Mouse (Mus musculus): ENCODE data around the gene Map3k4. TPM values are rescaled to one million over a fixed set of nuclear protein-coding genes. Genes with fewer than 3 reads are reported as not detected.

Map3k4 gene
- total and polyA plus RNA-seq, 3 experiments, result 12.7 to 22.6 (median 20.9) TPM

- dilution Hi-C loops (cut with MboI; ENCODE audit: extremely low pct_ligation_motif_present, extremely low pct_unique_long_range_greater_than_20kb, low sequenced_read_pairs) (no loop called here), in situ Hi-C loops (cut with MboI; ENCODE audit: low pct_ligation_motif_present, low pct_unique_long_range_greater_than_20kb, low sequenced_read_pairs) (no loop called here)
Observed at GRCm38 (mm10) chr17:12288871-12289270, 29.7 kb downstream of the Map3k4 start.

GRCm38 (mm10) chr17:12279810-12280209 is 38.8 kb downstream of the Map3k4 start:
- H3K36me3 ChIP-seq (replicated peaks in 1 of 2; ENCODE audit: control insufficient read depth in 1 of 2, insufficient read depth in 1 of 2, low read length in 1 of 2), result peaks cover 6 to 44% of the 10 kb centered on the region in 2 experiments
- dilution Hi-C loops (cut with MboI; ENCODE audit: extremely low pct_ligation_motif_present, extremely low pct_unique_long_range_greater_than_20kb, low sequenced_read_pairs), result no loop called here

More at GRCm38 (mm10) chr17:12288871-12289270, 29.7 kb downstream of the Map3k4 start:
- H3K9ac ChIP-seq (ENCODE audit: insufficient read depth, low read depth), result no peak overlapping the region
- TF ChIP-seq HCFC1 (IDR thresholded peaks at IDR 0.05; ENCODE audit: low read depth, low read length), result no peak
- TF ChIP-seq BHLHE40 (IDR thresholded peaks at IDR 0.05; ENCODE audit: low read depth, low read length), result no peak
- TF ChIP-seq IRF4 (IDR thresholded peaks at IDR 0.05; ENCODE audit: low read depth, low read length), result no peak
- H3K36me3 ChIP-seq (replicated peaks in 1 of 2; ENCODE audit: control insufficient read depth in 1 of 2, insufficient read depth in 1 of 2, low read length in 1 of 2), result peaks cover 3 to 10% of the 10 kb centered on the region in 2 experiments
- H3K4me1 ChIP-seq (ENCODE audit: control insufficient read depth in 1 of 2, insufficient read depth in 2 of 2), result no peaks in the 10 kb centered on the region
- no peak overlapping the region for H3K27ac ChIP-seq (ENCODE audit: insufficient read depth, low read depth)
- H3K4me3 ChIP-seq (replicated peaks in 1 of 3; ENCODE audit: low read depth in 2 of 3, low read length in 2 of 3, poor library complexity in 1 of 3), result no peak overlapping the region
- H3K4me2 ChIP-seq (ENCODE audit: insufficient read depth, low read depth, poor library complexity, severe bottlenecking), result no peak overlapping the region
- DNase-seq (ENCODE audit: extremely low read depth), result no peak
- no peaks in the 10 kb centered on the region for H3K79me2 ChIP-seq (replicated peaks; ENCODE audit: control insufficient read depth, extremely low read depth, insufficient read depth, poor library complexity, severe bottlenecking)
- no peaks in the 10 kb centered on the region for H3K27me3 ChIP-seq (replicated peaks)
- peaks cover 5% of the 10 kb centered on the region for H3K9me3 ChIP-seq (replicated peaks; ENCODE audit: low read length)

GRCm38 (mm10) chr17:12278073-12278472 is 40.5 kb downstream of the Map3k4 start:
- no peak overlapping the region for H3K4me2 ChIP-seq (ENCODE audit: insufficient read depth, low read depth, poor library complexity, severe bottlenecking)
- H3K36me3 ChIP-seq (replicated peaks in 1 of 2; ENCODE audit: control insufficient read depth in 1 of 2, insufficient read depth in 1 of 2, low read length in 1 of 2), result peaks cover 6 to 51% of the 10 kb centered on the region in 2 experiments
- no peak overlapping the region for H3K27ac ChIP-seq (ENCODE audit: insufficient read depth, low read depth)
- H3K9ac ChIP-seq (ENCODE audit: insufficient read depth, low read depth), result no peak overlapping the region
- peaks cover 2 to 3% of the 10 kb centered on the region in 2 experiments; a peak in 1 of 4 replicates for H3K4me1 ChIP-seq (ENCODE audit: control insufficient read depth in 1 of 2, insufficient read depth in 2 of 2)
- in situ Hi-C loops (cut with MboI; ENCODE audit: low pct_ligation_motif_present, low pct_unique_long_range_greater_than_20kb, low sequenced_read_pairs), result no loop called here
- no peak for DNase-seq (ENCODE audit: extremely low read depth)
- no peaks in the 10 kb centered on the region for H3K9me3 ChIP-seq (replicated peaks; ENCODE audit: low read length)
- H3K4me3 ChIP-seq (replicated peaks in 1 of 3; ENCODE audit: low read depth in 2 of 3, low read length in 2 of 3, poor library complexity in 1 of 3), result no peak overlapping the region
- H3K79me2 ChIP-seq (replicated peaks; ENCODE audit: control insufficient read depth, extremely low read depth, insufficient read depth, poor library complexity, severe bottlenecking), result no peaks in the 10 kb centered on the region
- TF ChIP-seq MAFK (IDR thresholded peaks at IDR 0.05; ENCODE audit: insufficient replicate concordance, low read length), result no peak
- no peak for TF ChIP-seq ZNF384 (IDR thresholded peaks at IDR 0.05; ENCODE audit: low read depth, low read length)
- no peak for TF ChIP-seq CHD2 (IDR thresholded peaks at IDR 0.05; ENCODE audit: low read length)
- no peak for TF ChIP-seq NRF1 (IDR thresholded peaks at IDR 0.05; ENCODE audit: low read depth, low read length)
- TF ChIP-seq TCF12 (IDR thresholded peaks at IDR 0.05; ENCODE audit: low read depth, low read length), result no peak
- no peak for TF ChIP-seq ELF1 (IDR thresholded peaks at IDR 0.05; ENCODE audit: low read depth, low read length)
- H3K27me3 ChIP-seq (replicated peaks), result no peaks in the 10 kb centered on the region
- dilution Hi-C loops (cut with MboI; ENCODE audit: extremely low pct_ligation_motif_present, extremely low pct_unique_long_range_greater_than_20kb, low sequenced_read_pairs), result no loop called here

More at GRCm38 (mm10) chr17:12279810-12280209, 38.8 kb downstream of the Map3k4 start:
- no peak overlapping the region for H3K27ac ChIP-seq (ENCODE audit: insufficient read depth, low read depth)
- peaks cover 2% of the 10 kb centered on the region for H3K9me3 ChIP-seq (replicated peaks; ENCODE audit: low read length)
- no peak for DNase-seq (ENCODE audit: extremely low read depth)
- peaks cover 2 to 3% of the 10 kb centered on the region in 2 experiments; a peak in 1 of 4 replicates for H3K4me1 ChIP-seq (ENCODE audit: control insufficient read depth in 1 of 2, insufficient read depth in 2 of 2)
- H3K4me3 ChIP-seq (replicated peaks in 1 of 3; ENCODE audit: low read depth in 2 of 3, low read length in 2 of 3, poor library complexity in 1 of 3), result no peak overlapping the region
- no peak overlapping the region for H3K9ac ChIP-seq (ENCODE audit: insufficient read depth, low read depth)
- no peak overlapping the region for H3K4me2 ChIP-seq (ENCODE audit: insufficient read depth, low read depth, poor library complexity, severe bottlenecking)
- no peaks in the 10 kb centered on the region for H3K27me3 ChIP-seq (replicated peaks)
- in situ Hi-C loops (cut with MboI; ENCODE audit: low pct_ligation_motif_present, low pct_unique_long_range_greater_than_20kb, low sequenced_read_pairs), result no loop called here
- H3K79me2 ChIP-seq (replicated peaks; ENCODE audit: control insufficient read depth, extremely low read depth, insufficient read depth, poor library complexity, severe bottlenecking), result no peaks in the 10 kb centered on the region
- TF ChIP-seq ZKSCAN1 (IDR thresholded peaks at IDR 0.05; ENCODE audit: borderline replicate concordance, low read depth, low read length), result no peak
- no peak for TF ChIP-seq TBP (conservative IDR thresholded peaks at IDR 0.05; ENCODE audit: low read depth, low read length)
